Mouse (Mus musculus) hindlimb bud, embryonic 11.5 days (tissue): Measurements from ENCODE around the gene Brk1.

Experiments used
- DNase-seq: peaks from one replicate; pipeline ENCODE4 v3.0.0-alpha.2; 2012; ENCODE audit warnings: low read depth, low spot score; ENCODE audit errors: extremely low spot score

Gene Brk1

DNA sequence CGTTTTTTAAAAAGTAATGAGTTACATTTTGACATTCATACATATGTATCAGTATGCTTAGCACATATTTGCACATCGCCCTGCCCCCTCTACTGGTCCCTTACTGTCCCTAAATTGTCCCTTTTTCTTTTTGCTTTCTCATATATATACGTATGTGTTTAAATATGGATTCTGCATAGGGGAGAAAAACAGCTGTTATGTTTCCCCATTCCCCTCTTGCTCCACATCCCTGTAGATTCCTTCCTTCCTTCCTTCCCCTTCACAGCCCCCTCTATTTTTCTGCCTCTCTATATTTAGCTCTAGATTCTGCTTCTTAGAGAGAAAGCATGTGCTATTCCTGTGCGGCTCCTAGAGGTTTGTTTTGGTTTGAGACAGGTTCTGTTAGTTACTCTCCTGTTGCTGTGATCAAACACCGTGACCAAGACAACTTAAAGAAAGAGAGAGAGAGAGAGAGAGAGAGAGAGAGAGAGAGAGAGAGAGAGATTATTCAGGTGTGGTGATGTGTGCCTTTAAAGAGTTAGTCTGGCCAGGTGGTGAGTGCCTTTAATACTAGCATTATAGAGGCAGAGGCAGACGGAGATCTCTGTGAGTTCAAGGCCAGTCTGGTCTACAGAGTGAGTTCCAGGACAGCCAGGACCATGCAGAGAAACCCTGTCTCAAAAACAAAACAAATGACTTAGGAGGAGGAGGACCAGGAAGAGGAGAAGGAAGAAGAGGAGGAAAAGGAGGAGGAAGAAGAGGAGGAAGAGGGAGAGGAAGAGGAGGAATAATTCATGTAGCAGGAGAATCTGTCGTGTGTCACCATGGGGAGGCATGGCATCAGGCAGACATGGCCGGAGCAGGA is 55.3 kb downstream of the Brk1 start:
- DNase-seq, result no peak

DNA sequence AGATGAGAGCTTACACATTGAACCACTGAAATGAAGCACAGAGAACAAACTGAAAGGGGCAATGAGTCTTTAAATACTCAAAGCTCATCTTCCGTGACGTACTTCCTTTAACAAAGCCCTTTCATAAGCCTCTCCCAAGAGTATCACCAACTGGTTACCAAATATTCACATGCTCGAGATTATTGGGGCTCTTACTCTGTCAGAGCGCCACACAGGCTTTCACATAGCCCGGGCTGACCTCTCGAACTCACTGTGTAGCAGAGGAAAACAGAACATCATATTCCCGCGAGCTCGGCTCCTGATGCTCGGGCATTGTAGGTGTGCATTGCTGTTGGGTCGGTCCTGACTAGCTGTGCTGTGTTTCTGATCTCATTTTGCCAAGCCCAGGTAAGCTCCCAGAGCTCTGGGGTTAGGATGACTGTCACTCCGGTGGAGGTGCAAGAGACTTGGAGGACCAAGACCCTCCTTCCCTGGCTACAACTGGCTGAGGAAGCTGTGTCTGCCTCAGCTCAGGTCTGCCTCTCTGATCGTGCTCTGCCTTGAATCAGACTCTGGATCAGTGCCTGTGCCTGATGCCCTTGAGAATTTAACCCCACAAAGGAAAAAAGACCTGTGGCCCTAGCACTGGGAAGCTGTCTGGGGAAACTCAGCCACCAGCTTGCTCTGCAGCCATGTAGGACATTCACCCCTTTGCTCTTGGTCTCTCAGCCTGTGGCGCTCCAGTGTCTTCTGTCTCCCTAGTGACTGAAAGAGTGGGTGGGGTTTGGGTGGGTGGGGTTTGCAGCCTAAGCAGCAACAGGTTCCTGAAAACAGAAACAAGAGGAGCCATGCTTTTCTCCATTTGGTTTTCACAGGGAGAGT is 56.1 kb downstream of the Brk1 start:
- DNase-seq, result no peak

DNA sequence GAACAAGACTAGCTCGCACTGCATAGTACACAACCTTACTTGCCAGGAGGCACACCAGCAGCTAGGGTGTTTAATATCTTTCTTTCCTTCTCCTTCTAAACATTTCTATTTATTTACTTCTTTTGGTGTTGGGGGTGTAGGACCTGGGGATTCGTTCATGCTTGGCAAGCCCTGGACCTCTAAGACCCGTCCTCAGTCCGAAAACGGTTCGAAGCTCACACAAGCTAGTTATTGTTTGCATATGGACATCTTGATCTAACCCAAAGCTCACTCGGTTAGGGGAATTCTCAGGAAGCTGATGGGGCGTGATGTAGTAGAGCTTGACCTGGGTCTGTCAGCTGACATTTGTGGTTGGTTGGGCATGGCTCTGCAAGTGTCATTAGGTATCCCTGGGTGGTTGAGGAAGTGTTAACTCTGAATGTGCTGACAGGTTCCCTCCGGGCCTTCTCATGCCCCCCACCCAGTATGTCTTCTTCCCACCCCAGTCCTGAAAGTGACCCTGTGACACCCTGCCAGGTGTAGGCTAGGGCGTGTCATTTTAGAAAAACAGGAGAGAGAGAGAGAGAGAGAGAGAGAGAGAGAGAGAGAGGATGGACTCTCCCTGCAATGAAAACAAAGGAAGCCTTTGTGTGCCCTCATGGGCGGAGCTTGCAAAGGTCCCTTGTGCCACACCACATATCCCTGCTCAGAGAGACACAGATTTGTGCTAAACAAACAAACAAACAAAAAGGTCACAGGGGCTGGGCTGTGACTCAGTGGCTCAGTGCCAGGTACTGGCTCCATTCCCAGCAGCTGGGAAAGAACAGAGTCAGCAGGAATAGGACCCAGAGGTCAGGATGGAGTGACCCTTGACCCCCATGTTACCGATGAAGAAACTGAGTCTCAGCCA is 57.0 kb downstream of the Brk1 start:
- no peak for DNase-seq

DNA sequence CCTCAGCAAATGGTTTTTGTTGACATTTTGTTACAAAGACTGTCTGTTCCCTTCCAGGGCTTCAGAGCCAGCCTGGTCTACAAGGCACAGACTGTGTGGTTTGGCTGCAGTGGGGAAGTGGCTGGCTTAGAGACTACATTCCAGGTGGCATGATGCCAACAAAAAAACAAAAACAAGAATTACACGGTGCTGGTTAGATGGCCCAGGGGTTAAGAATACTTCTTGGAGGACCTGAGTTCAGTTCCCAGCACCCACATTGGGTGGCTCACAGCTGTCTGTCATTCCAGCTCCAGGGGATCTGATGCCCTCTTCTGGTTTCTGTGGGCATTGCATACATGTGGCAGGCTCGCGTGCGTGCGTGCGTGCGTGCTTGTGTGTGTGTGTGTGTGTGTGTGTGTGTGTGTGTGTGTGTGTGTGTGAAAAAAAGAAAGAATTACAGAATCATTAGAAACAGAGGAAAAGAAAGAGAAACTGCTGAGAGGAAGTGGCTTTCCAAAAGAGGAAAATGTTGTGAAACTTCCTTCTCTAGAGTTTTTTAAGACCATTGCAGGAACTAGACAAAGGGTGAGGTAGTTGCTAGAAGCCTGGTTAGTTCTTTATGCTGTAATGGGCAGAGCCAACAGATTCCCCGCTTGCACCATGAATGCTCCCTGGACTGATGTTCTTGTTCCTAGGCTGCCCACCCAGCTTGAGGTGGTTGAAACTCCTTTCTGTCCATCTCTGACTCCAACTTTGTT is 58.6 kb downstream of the Brk1 start:
- no peak for DNase-seq

DNA sequence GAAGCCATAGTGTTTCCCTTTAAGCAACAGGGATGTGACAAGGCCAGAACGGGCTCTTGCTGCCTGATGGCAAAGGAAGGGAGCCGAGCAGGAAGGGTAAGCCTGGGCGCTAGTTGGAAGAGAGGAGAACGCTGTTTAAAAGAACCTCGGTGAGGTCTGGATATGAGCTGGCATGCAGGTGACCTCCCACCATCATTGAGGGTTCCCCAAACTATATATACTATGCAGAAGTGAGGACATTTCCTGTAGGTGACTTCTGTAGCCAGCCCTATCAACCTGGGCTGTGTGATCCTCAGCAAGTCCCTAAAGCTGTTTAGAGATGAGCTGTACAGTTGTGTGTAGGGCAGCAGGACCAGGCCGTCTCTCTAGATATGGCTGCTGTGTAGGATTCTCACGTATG is 59.7 kb downstream of the Brk1 start:
- no peak for DNase-seq
